Mouse (Mus musculus) cerebellum, adult 9-10 months (tissue): ENCODE data around the gene AI413582.
A peak's percentile ranks its signal among the peaks of the same experiment; 100 is the strongest.

Experiments
- DNase-seq: peaks from one replicate; pipeline ENCODE4 v3.0.0; 2022

Gene AI413582

GRCm38 (mm10) chr17:27554062-27554960, 11.2 kb downstream of the AI413582 start:
- no peak for DNase-seq

- DNase-seq = peak; percentile 65
Measured at GRCm38 (mm10) chr17:27552215-27553201, 13.0 kb downstream of the AI413582 start.

- DNase-seq = no peak
Measured at GRCm38 (mm10) chr17:27551393-27551940, 14.1 kb downstream of the AI413582 start.

- DNase-seq = no peak
Measured at GRCm38 (mm10) chr17:27549234-27549633, 16.3 kb downstream of the AI413582 start.

GRCm38 (mm10) chr17:27547253-27547868, 18.2 kb downstream of the AI413582 start:
- no peak for DNase-seq

GRCm38 (mm10) chr17:27546574-27547085, 18.9 kb downstream of the AI413582 start:
- no peak for DNase-seq

GRCm38 (mm10) chr17:27545991-27546390, 19.6 kb downstream of the AI413582 start:
- no peak for DNase-seq

- no peak for DNase-seq
Measured at GRCm38 (mm10) chr17:27544551-27544950, 21.0 kb downstream of the AI413582 start.

- no peak for DNase-seq
Measured at GRCm38 (mm10) chr17:27541984-27542383, 23.6 kb downstream of the AI413582 start.

- no peak for DNase-seq
Measured at GRCm38 (mm10) chr17:27541261-27541660, 24.3 kb downstream of the AI413582 start.

GRCm38 (mm10) chr17:27534718-27535117, 30.8 kb downstream of the AI413582 start:
- peak; percentile 92 for DNase-seq

- DNase-seq = no peak
Measured at GRCm38 (mm10) chr17:27533354-27533753, 32.2 kb downstream of the AI413582 start.

GRCm38 (mm10) chr17:27532095-27532494, 33.5 kb downstream of the AI413582 start:
- no peak for DNase-seq

GRCm38 (mm10) chr17:27528767-27529166, 36.8 kb downstream of the AI413582 start:
- DNase-seq = no peak

GRCm38 (mm10) chr17:27528030-27528429, 37.5 kb downstream of the AI413582 start:
- no peak for DNase-seq

- no peak for DNase-seq
Measured at GRCm38 (mm10) chr17:27527188-27527587, 38.4 kb downstream of the AI413582 start.

GRCm38 (mm10) chr17:27523121-27523520, 42.4 kb downstream of the AI413582 start:
- no peak for DNase-seq

- DNase-seq = no peak
Measured at GRCm38 (mm10) chr17:27521303-27521702, 44.3 kb downstream of the AI413582 start, which contains the start of gene Grm4. TSS of gene Grm4 (minus strand) at chr17:27521403.

- DNase-seq = peak; percentile 81
Measured at GRCm38 (mm10) chr17:27520557-27520956, 45.0 kb downstream of the AI413582 start.

GRCm38 (mm10) chr17:27518700-27519595, 46.6 kb downstream of the AI413582 start:
- no peak for DNase-seq

- no peak for DNase-seq
Measured at GRCm38 (mm10) chr17:27518296-27518695, 47.3 kb downstream of the AI413582 start.
